Mouse (Mus musculus) E14TG2a.4 (cell line): ENCODE results near the gene Becn1.

Experiments used
- CTCF ChIP-seq: conservative IDR thresholded peaks from 2 replicates; pipeline ENCODE4 v1.5.1; 2014; ENCODE audit warnings: low read length
- NANOG ChIP-seq: IDR thresholded peaks from 2 replicates; pipeline ENCODE4 v1.6.1; 2014; ENCODE audit warnings: borderline replicate concordance, low read length, mixed read lengths
- POU5F1 ChIP-seq: IDR thresholded peaks from 2 replicates; pipeline ENCODE4 v1.6.1; 2014; ENCODE audit warnings: low read length, borderline replicate concordance

DNA sequence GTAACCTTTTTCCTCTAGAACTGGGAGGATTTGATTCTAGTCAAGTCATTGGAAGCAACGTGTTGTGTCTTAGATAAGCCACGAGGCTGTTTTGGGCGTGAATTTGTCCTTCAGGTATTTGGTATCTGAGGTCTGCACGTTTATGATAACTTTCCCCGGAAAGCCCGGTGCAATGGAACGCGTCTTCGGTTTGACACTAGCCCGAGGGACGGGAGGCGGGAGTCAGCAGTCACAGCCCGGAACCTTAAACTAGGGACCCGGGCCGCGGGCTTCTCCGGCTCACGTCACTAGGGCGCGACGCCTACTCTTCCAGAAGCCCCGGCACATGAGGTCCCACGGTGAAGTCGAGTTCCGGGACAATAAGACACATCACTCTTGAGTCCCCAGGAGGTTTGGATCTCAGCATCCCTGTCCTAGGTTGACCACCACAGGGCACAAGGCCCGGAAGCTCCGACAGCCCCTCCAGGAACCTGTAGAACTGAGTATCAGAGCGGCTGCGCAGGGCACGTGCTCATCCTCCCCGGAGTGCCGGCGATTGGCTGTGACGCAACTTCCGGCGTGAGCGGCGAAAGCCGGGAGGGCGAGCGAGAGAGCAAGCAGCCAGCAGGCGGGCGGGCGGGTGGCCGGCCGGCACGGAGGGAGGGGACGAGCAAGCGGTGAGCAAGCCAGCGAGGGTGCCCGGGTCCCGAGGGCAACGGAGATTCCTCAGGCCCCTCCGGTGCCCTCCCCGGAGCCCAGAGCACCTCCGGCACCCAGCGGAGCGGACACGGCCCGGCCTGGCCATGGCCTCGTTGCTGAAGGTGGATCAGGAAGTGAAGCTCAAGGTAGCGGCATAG, 13.8 kb upstream of the Becn1 start, which contains the start of gene Psme3:
- TF ChIP-seq CTCF (no peak), NANOG (no peak), POU5F1 (no peak)
